Mouse (Mus musculus) forebrain, embryonic 11.5 days (tissue): Measurements from ENCODE around the gene Cxcr4. TPM values are rescaled to one million over a fixed set of nuclear protein-coding genes. Genes with fewer than 3 reads are reported as not detected.

Source experiments
- ATAC-seq: fragments of 200-750 bp; cut with Nextera tagmentation; replicated peaks from 2 replicates; pipeline ENCODE4 v1.8.0; 2017; ENCODE audit warnings: moderate TSS enrichment; ENCODE audit not compliant: low FRiP score
- DNase-seq: peaks from one replicate; pipeline ENCODE4 v3.0.0-alpha.2; 2017; ENCODE audit warnings: low spot score
- H3K27ac ChIP-seq: fragments of 300-500 bp; sonication (generic); 2 replicates; pipeline ENCODE4 v1.5.1; 2014; ENCODE audit warnings: low read depth, low read length
- H3K27me3 ChIP-seq: fragments of 300-500 bp; sonication (generic); 2 replicates; pipeline ENCODE4 v1.6.1; 2014; ENCODE audit warnings: mild to moderate bottlenecking, low read length, mixed read lengths; ENCODE audit not compliant: control insufficient read depth, insufficient read depth
- H3K36me3 ChIP-seq: fragments of 300-500 bp; sonication (generic); 2 replicates; pipeline ENCODE4 v1.6.1; 2014; ENCODE audit warnings: mild to moderate bottlenecking, low read length, moderate library complexity, mixed read lengths; ENCODE audit not compliant: control insufficient read depth, insufficient read depth
- H3K4me1 ChIP-seq: fragments of 300-500 bp; sonication (generic); replicated peaks from 2 replicates; pipeline ENCODE4 v1.6.1; 2014; ENCODE audit warnings: low read length, mixed read lengths; ENCODE audit not compliant: control insufficient read depth, insufficient read depth
- H3K4me2 ChIP-seq: fragments of 300-500 bp; sonication (generic); 2 replicates; pipeline ENCODE4 v1.6.1; 2014; ENCODE audit warnings: low read depth, mild to moderate bottlenecking, low read length, moderate library complexity, mixed read lengths; ENCODE audit not compliant: severe bottlenecking
- H3K4me3 ChIP-seq: fragments of 300-500 bp; sonication (generic); 2 replicates; pipeline ENCODE4 v1.5.1; 2014; ENCODE audit warnings: low read depth, low read length
- H3K9ac ChIP-seq: fragments of 300-500 bp; sonication (generic); 2 replicates; pipeline ENCODE4 v1.6.1; 2014; ENCODE audit warnings: low read length
- H3K9me3 ChIP-seq: fragments of 300-500 bp; sonication (generic); 2 replicates; pipeline ENCODE4 v1.6.1; 2016; ENCODE audit warnings: low read length, mixed read lengths; ENCODE audit not compliant: control insufficient read depth
- WGBS: fragments of 180-500 bp; shearing (Covaris S2); extraction: QIAGEN DNeasy Blood & Tissue Kit; methylation state at CpG from one replicate; pipeline ENCODE4 v1.1.7; 2014; 5-methylcytosine and 5-hydroxymethylcytosine counted together
- polyA plus RNA-seq: library from polyadenylated mRNA; unstranded; fragments of >200 nt; fragmentation: Nextera tagmentation; extraction: Ambion mirVana; gene quantifications from 2 replicates; pipeline ENCODE4 v1.2.1, GENCODE M21; 2014

The Cxcr4 gene
- polyA plus RNA-seq, 1 experiment from 2014 or later, result 10.0 TPM

DNA sequence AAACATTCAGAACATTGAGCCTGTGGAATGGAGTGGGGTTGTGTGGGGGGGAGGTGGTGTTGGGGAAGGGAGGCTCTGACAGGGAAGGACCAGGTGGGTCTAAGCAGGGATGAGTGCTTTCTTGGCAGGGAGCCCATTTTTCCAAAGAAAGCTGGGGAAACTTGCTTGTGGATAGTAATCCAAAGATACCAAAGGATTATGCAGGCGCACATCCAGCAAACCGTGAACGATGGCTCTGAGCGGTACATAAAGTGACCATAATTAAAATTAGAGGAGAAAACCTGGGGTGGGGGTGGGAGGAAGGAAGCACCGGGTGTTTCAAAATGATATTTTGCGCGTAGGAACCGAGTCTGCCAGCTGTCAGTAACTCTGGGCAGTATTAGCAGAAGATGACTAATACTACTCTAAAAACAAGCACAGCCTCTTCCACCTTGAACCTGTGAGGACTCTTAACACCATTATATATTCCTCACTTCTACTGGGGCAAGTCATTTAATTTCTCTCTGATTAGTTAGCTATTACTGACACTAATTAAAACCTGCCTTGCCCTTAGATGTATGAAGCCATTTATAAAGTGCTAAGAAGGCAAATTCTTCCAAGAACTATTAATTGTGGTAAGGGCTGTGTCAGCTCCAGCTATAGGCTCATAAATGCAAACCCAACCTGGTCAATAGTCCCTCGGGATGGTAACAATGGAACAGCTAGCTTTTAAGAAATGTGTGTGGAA is 30.9 kb upstream of the Cxcr4 start:
- ATAC-seq (peak; percentile 70), DNase-seq (no peak)
- Histone ChIP-seq H3K4me3 (no peak overlapping the region), H3K27ac (no peak overlapping the region), H3K9me3 (no peaks in the 10 kb centered on the region), H3K9ac (peak overlapping the region; percentile 8; the same call in 1 of the 2 replicates), H3K27me3 (no peaks in the 10 kb centered on the region), H3K36me3 (no peaks in the 10 kb centered on the region), H3K4me1 (peaks cover 3% of the 10 kb centered on the region; the same call in 1 of the 2 replicates), H3K4me2 (peak overlapping the region; percentile 18; the same call in 1 of the 2 replicates)
- WGBS, result 49% methylated on average over 9 of the region's 9 CpGs

DNA sequence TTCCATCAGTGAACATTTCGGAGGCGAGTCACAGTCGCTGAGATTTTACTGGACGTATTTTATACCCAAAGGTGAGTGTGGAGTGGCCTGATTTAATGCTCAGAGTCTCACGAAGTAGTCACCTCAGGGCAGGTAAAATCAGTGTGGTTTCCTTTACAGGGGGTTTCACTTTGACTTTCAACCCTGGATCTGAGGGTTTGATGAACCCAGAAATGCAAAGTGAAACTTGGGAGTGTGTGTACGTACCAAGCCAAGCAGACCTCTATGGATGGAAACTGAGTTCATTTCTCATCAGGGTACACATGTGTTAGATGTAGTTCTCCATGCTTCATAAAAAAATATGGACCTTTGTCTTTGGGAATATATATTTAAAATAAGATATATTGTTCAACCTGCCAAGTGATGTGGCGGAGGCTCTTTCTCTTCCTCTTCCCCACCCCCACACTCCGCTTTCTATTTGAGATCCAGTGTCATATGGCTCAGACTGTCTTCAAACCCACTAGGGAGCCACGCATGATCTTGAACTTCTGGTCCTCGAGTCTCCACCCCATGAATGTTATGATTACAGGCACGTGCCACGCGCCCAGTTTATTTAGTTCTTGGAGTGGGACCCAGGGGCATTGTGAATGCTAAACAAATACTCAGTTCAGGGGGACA is 25.7 kb upstream of the Cxcr4 start:
- Histone ChIP-seq H3K9ac (no peak overlapping the region), H3K4me2 (no peak overlapping the region), H3K36me3 (no peaks in the 10 kb centered on the region), H3K27ac (no peak overlapping the region), H3K4me1 (peaks cover 2% of the 10 kb centered on the region; the same call in 1 of the 2 replicates), H3K27me3 (no peaks in the 10 kb centered on the region), H3K4me3 (no peak overlapping the region), H3K9me3 (no peaks in the 10 kb centered on the region)
- DNase-seq (no peak), ATAC-seq (no peak)
- WGBS, result 92% methylated on average over 13 of the region's 13 CpGs

DNA sequence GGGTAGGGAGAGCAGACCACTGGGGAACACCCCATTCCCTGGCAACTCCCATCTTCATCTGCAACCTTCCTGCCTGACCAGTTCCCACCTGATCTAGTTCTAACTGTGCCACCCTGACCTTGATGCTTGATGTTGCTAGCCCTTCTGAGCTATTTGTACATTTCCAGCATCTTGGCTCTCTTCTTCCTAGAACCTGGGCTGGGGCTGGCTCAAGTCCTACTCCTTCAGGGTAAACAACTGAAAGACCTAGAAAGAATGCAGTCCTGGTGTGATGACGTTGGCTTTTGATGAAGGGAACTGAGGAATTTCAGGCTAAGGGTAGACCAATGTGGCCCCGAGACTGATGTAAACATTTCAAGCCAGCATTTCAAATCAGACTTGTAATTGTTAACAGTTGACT is 24.5 kb upstream of the Cxcr4 start:
- WGBS, result 62% methylated on average over 2 of the region's 2 CpGs
- Histone ChIP-seq H3K36me3 (no peaks in the 10 kb centered on the region), H3K4me1 (no peaks in the 10 kb centered on the region), H3K9ac (no peak overlapping the region), H3K27ac (no peak overlapping the region), H3K4me2 (no peak overlapping the region), H3K4me3 (no peak overlapping the region), H3K9me3 (no peaks in the 10 kb centered on the region), H3K27me3 (no peaks in the 10 kb centered on the region)
- ATAC-seq (no peak), DNase-seq (no peak)

DNA sequence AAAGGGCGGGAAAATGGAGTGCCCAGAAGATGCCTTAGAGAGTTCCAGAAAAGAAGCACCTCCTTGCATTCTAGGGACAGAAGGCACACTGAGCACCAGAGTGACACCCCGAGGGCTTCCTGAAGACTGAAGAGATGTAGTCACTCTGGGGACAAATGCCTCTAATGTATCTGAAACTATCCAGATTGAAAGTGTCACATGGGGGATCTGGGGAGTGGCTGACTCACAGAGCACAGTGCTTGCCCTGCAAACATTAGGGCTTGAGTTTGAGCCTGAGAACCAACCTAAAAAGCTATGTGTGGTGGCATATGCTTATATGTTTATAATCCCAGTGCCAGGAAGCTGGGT is 23.3 kb upstream of the Cxcr4 start:
- DNase-seq (no peak), ATAC-seq (no peak)
- 85% methylated on average over 2 of the region's 2 CpGs for WGBS
- no peaks in the 10 kb centered on the region for H3K4me1 ChIP-seq
- H3K9me3 ChIP-seq, result no peaks in the 10 kb centered on the region
- no peak overlapping the region for H3K27ac ChIP-seq
- no peak overlapping the region for H3K4me2 ChIP-seq
- H3K9ac ChIP-seq, result no peak overlapping the region
- no peaks in the 10 kb centered on the region for H3K27me3 ChIP-seq
- no peak overlapping the region for H3K4me3 ChIP-seq
- no peaks in the 10 kb centered on the region for H3K36me3 ChIP-seq

DNA sequence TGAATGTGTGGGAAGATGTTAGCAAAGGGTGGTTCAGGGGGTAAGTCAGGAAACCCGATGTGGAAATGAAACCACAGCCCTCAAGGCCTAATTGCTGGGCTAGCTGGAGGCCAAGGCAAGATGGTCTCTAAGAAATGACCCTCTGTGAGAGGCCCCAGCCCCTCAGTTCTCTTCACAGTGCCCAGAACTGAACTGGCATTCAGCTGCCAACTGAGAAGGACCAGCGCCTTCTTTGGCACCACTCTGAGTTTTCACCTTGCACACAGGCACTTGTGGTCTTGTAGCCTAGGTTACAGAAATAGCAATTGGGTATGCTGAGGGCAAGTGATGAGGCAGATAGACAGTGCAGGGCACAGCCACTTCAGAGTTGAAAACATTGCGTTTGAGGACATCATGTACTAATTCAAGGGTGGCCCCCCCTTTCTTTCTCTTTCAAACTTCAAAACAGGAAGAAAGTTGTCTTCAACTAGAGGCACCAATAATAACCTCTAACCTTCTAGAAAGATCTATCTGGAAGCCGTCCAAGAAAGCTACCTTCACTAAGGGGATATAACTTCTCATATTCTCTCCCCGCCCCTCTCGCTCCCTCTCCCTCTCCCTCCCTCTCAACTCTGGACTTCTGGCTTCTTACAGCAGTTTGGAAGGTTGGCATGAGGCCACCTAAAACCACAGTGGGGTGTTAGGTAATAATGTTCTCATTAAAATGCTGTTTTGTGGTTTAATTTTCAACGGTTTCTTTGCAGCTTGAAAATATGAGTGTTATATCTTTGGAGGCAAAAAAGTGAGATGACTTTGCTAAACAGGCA is 22.8 kb upstream of the Cxcr4 start:
- H3K36me3 ChIP-seq, result no peaks in the 10 kb centered on the region
- WGBS, result 89% methylated on average over 7 of the region's 7 CpGs
- ATAC-seq, result no peak

DNA sequence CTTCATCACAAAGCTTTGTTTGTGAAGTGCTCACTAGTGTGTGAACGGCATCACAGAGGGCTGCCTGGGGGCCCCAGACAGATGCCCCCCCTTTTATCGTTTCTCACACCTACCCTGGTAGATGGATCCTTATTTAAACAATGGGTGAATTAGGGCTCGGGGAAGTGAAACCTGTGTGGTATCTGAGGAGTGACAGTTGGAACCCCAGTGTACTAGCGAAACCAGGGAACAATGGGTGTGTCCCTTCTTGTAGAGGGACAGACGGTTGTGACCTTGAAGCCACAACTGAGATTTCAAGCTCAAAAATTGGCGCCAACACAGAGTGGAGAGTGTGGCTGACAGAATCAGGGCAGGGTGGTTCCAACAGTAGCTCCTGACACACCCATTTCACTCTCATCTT is 16.0 kb upstream of the Cxcr4 start:
- no peak overlapping the region for H3K9ac ChIP-seq
- no peaks in the 10 kb centered on the region for H3K9me3 ChIP-seq
- no peaks in the 10 kb centered on the region for H3K4me1 ChIP-seq
- no peak overlapping the region for H3K4me3 ChIP-seq
- no peaks in the 10 kb centered on the region for H3K36me3 ChIP-seq
- H3K27me3 ChIP-seq, result no peaks in the 10 kb centered on the region
- no peak overlapping the region for H3K27ac ChIP-seq
- DNase-seq (no peak), ATAC-seq (no peak)
- no peak overlapping the region for H3K4me2 ChIP-seq
- WGBS, result 76% methylated on average over 6 of the region's 6 CpGs

More for the DNA sequence above, 22.8 kb upstream of the Cxcr4 start:
- no peak overlapping the region for H3K27ac ChIP-seq
- no peak for DNase-seq
- no peaks in the 10 kb centered on the region for H3K27me3 ChIP-seq
- H3K4me3 ChIP-seq, result no peak overlapping the region
- no peak overlapping the region for H3K9ac ChIP-seq
- no peak overlapping the region for H3K4me2 ChIP-seq
- H3K4me1 ChIP-seq, result no peaks in the 10 kb centered on the region
- H3K9me3 ChIP-seq, result no peaks in the 10 kb centered on the region

DNA sequence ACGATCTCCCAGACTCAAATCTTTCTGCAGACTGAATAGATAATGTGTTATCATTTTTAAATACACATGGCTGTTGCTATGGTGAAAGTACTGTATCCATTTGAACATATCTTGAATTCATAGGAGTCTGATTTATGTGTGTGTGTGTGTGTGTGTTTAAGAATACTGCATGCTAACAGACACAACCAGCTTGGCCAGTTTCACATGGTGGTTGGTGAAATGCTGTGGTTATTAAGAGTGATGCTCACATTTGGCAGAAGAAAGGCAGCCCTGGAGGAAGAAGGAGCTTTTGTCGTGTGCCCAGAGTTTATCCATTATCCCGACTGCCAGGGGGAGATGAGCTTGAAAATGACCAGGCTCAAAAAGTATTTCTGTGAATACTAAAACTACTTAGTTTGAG is 15.3 kb upstream of the Cxcr4 start:
- Histone ChIP-seq H3K9me3 (no peaks in the 10 kb centered on the region), H3K4me3 (no peak overlapping the region), H3K9ac (no peak overlapping the region), H3K4me2 (no peak overlapping the region), H3K4me1 (0 out of 2 replicates have a peak, but pooled peaks cover 2% of the 10 kb centered on the region), H3K27ac (no peak overlapping the region), H3K36me3 (no peaks in the 10 kb centered on the region), H3K27me3 (no peaks in the 10 kb centered on the region)
- ATAC-seq, result no peak
- no peak for DNase-seq
- 82% methylated on average over 3 of the region's 3 CpGs for WGBS

DNA sequence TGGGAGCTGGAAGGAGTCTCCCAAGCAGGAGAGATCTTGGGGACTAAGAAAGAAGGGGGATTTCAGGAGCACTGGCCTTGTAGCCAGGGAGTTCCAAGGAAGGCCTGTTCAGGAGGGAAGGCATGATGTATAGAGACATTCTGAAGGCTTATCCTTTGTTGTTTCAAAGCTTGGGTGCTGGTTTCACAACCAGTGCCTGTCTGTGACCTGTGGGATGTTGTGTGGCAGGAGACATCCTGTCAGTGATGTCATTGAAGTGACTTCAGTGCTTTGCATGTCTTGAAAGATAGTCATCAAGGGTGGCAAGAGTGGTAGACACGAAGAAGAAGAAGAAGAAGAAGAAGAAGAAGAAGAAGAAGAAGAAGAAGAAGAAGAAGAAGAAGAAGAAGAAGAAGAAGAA is 13.7 kb upstream of the Cxcr4 start:
- Histone ChIP-seq H3K9ac (no peak overlapping the region), H3K9me3 (no peaks in the 10 kb centered on the region), H3K4me2 (no peak overlapping the region), H3K4me1 (0 out of 2 replicates have a peak, but pooled peaks cover 2% of the 10 kb centered on the region), H3K27ac (no peak overlapping the region), H3K27me3 (no peaks in the 10 kb centered on the region), H3K4me3 (no peak overlapping the region), H3K36me3 (no peaks in the 10 kb centered on the region)
- 91% methylated on average over 1 of the region's 1 CpGs for WGBS
- ATAC-seq (no peak), DNase-seq (no peak)
